Mouse (Mus musculus) bone marrow, adult 2 months (tissue): ENCODE data around the gene 2810021J22Rik. TPM values are rescaled to one million over a fixed set of nuclear protein-coding genes. Genes with fewer than 3 reads are reported as not detected.
"Not testable (repeated sequence)": the region's sequence is repeated elsewhere in the genome, so short reads cannot be mapped to it uniquely, and the experiment has no call there.

Source experiments
- H3K27ac ChIP-seq: fragments of 200-500 bp; 2 replicates; pipeline ENCODE4 v1.5.1; 2012; ENCODE audit warnings: low read depth, mild to moderate bottlenecking, control low read depth, inconsistent platforms, low read length; ENCODE audit not compliant: control insufficient read depth, poor library complexity, insufficient read depth
- H3K4me1 ChIP-seq: fragments of 200-500 bp; 2 replicates; pipeline ENCODE4 v1.6.1; 2011; ENCODE audit warnings: low read length; ENCODE audit not compliant: control insufficient read depth, insufficient read depth
- H3K4me3 ChIP-seq: fragments of 200-500 bp; replicated peaks from 2 replicates; pipeline ENCODE3; 2011; ENCODE audit warnings: mild to moderate bottlenecking, low read depth, low read length, control low read depth; ENCODE audit not compliant: control insufficient read depth
- CTCF ChIP-seq: fragments of 200-500 bp; IDR thresholded peaks from 2 replicates; pipeline ENCODE4 v1.5.1; 2011; ENCODE audit warnings: low read length, control low read depth; ENCODE audit not compliant: control insufficient read depth, insufficient read depth
- POLR2A ChIP-seq: fragments of 200-500 bp; IDR thresholded peaks from 2 replicates; pipeline ENCODE4 v1.6.1; 2011; ENCODE audit warnings: low read depth, mild to moderate bottlenecking, control low read depth, low read length, borderline replicate concordance; ENCODE audit not compliant: control insufficient read depth
- WGBS: fragments of 180-500 bp; shearing (Covaris S2); methylation state at CpG from one replicate; pipeline ENCODE4 v1.1.7; 2018; 5-methylcytosine and 5-hydroxymethylcytosine counted together
- polyA plus RNA-seq: library from polyadenylated mRNA; stranded (reverse); fragments of >200 nt; gene quantifications from 2 replicates; pipeline ENCODE4 v1.2.4, GENCODE M21; 2011; ENCODE audit warnings: low replicate concordance; ENCODE audit not compliant: missing spikeins, insufficient read depth, insufficient read length

The 2810021J22Rik gene
- polyA plus RNA-seq, result 1.3 and 5.5 TPM in 2 replicates

- H3K4me1 ChIP-seq, result no peaks in the 10 kb centered on the region; the same call in 1 of the 2 replicates
- TF ChIP-seq POLR2A, result peak; percentile 72; the same call in 1 of the 2 replicates
- TF ChIP-seq CTCF, result no peak
- peak within 1 kb of the TSS; percentile 80 for H3K4me3 ChIP-seq
- 5% methylated on average over 37 of the region's 37 CpGs for WGBS
- peak within 1 kb of the TSS; percentile 75 for H3K27ac ChIP-seq
These were observed at the start of gene 2810021J22Rik for GRCm38 (mm10) chr11:58867039-58867953. 2810021J22Rik (plus strand) TSS chr11:58867216.

- not testable (repeated sequence) for H3K4me3 ChIP-seq, H3K27ac ChIP-seq, H3K4me1 ChIP-seq
These were observed 38.1 kb upstream of the 2810021J22Rik start, which contains the start of gene Olfr312 for GRCm38 (mm10) chr11:58828937-58829336. Olfr312 (plus strand) TSS chr11:58829237.

- 35% methylated on average over 3 of the region's 3 CpGs for WGBS
- Histone ChIP-seq H3K27ac (no peak overlapping the region), H3K4me3 (no peak overlapping the region), H3K4me1 (no peaks in the 10 kb centered on the region)
- TF ChIP-seq CTCF (no peak), POLR2A (no peak)
These were observed 37.3 kb upstream of the 2810021J22Rik start for GRCm38 (mm10) chr11:58829764-58830163.

- WGBS, result 68% methylated on average over 3 of the region's 3 CpGs
- not testable (repeated sequence) for H3K27ac ChIP-seq, H3K4me1 ChIP-seq, H3K4me3 ChIP-seq
These were observed 34.5 kb upstream of the 2810021J22Rik start for GRCm38 (mm10) chr11:58832541-58832940.

- not testable (repeated sequence) for H3K4me3 ChIP-seq, H3K27ac ChIP-seq, H3K4me1 ChIP-seq
These were observed 28.1 kb upstream of the 2810021J22Rik start, which contains the start of gene Olfr311 for GRCm38 (mm10) chr11:58838951-58839350. Olfr311 (plus strand) TSS chr11:58839251.

- under 1% methylated on average over 24 of the region's 24 CpGs for WGBS
These were observed 20.0 kb upstream of the 2810021J22Rik start, which contains the start of gene Gm12258 for GRCm38 (mm10) chr11:58846919-58847461. Gm12258 (plus strand) TSS chr11:58847158.

GRCm38 (mm10) chr11:58847636-58848035, 19.4 kb upstream of the 2810021J22Rik start:
- H3K4me3 ChIP-seq, result peak overlapping the region; percentile 58
- WGBS, result 8% methylated on average over 9 of the region's 9 CpGs
- TF ChIP-seq CTCF, result no peak
- TF ChIP-seq POLR2A, result no peak
- H3K4me1 ChIP-seq, result peaks cover 2% of the 10 kb centered on the region
- no peak overlapping the region for H3K27ac ChIP-seq

More at GRCm38 (mm10) chr11:58846919-58847461, 20.0 kb upstream of the 2810021J22Rik start, which contains the start of gene Gm12258:
- peak within 1 kb of the TSS; percentile 81 for H3K4me3 ChIP-seq
- H3K4me1 ChIP-seq, result peaks cover 2% of the 10 kb centered on the region
- peak; percentile 66; the same call in 1 of the 2 replicates for TF ChIP-seq POLR2A
- no peak for TF ChIP-seq CTCF
- H3K27ac ChIP-seq, result peak within 1 kb of the TSS; percentile 49

- H3K4me1 ChIP-seq, result peaks cover 2% of the 10 kb centered on the region
- H3K4me3 ChIP-seq, result no peak overlapping the region
- no peak overlapping the region for H3K27ac ChIP-seq
- TF ChIP-seq POLR2A, result no peak
- no peak for TF ChIP-seq CTCF
- WGBS, result 91% methylated on average over 2 of the region's 2 CpGs
These were observed 17.3 kb upstream of the 2810021J22Rik start for GRCm38 (mm10) chr11:58849731-58850130.
